Mouse (Mus musculus): ENCODE measurements at regions not wholly inside any gene's neighbourhood (a gene's known extent, or its start where the extent isn't known, plus 50 kb on each side); places are given as distances from the start of the nearest gene placed in this dataset.

DNA sequence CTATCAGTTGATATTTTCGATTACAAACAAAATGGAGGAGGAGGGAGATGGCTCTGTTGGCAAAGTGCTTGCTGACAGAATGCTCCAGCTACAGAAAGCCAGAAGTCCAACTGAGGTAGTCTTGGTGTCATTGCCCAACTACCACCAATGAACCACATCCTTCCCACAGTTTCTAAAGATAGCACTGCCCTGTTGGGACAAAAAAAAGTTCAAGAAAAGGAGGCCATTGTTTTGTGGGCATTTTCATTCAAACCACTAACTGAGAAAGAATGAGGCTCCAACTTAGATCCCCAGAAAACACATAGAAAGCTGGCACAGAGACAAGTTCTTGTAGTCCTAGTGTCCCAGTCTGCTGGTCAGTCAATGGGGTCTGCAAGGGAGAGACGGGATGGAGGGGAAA lies 82.1 kb upstream of the Gm3839 start:
- TF ChIP-seq POLR2A (IDR thresholded peaks at IDR 0.05; ENCODE audit: low read depth, low read length) (no peak), CTCF (conservative IDR thresholded peaks at IDR 0.05; ENCODE audit: insufficient read depth, insufficient read length, low read depth, low read length) (no peak)
